Mouse (Mus musculus) layer of hippocampus, adult 8-10 months (tissue): ENCODE measurements at regions not wholly inside any gene's neighbourhood (a gene's known extent, or its start where the extent isn't known, plus 50 kb on each side); places are given as distances from the start of the nearest gene placed in this dataset.
"Not testable (repeated sequence)": the region's sequence is repeated elsewhere in the genome, so short reads cannot be mapped to it uniquely, and the experiment has no call there.

Source experiments
- DNase-seq, 2 experiments: peaks; one replicate each; pipeline ENCODE4 v3.0.0; 2022; ENCODE audit warnings: low spot score in 2 of 2

DNA sequence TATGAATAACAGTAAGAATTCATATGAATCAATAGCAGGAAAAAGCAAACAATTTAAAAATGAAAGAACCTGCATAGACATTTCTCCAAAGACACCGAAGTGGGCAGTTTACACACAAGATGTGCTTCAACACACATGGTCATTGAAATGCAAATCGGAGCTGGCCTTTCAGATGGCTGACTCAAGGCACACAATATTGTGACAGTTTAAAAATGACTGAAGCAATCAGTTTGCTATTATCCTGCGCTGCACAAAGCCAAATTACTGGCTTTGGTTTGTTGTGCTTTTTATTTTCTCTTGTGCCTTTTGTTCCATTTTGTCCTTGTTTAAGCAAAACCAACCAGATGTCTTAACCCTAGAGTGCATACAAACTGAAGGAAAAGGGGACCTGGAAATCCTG lies 449.4 kb downstream of the Cbln4 start:
- DNase-seq, result no peak

DNA sequence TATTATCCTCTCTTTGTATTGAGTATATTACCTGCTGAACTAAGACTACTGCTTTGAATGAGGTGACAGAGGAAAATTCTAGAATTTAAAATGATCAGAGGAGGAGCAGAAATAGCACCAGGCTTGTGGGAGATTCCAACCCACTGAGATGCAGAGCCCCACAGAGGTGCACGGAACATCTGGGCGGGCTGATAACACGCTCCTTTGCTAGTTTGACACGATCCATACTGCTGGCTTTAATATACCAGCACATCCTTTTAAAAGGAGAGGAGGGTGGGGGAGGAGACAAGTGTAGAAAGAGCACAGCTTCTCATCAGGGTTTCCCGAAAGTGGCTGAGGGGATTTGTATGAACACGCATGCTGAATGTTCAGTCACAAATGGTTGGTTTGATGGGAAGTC lies 451.0 kb downstream of the Cbln4 start:
- no peak for DNase-seq

DNA sequence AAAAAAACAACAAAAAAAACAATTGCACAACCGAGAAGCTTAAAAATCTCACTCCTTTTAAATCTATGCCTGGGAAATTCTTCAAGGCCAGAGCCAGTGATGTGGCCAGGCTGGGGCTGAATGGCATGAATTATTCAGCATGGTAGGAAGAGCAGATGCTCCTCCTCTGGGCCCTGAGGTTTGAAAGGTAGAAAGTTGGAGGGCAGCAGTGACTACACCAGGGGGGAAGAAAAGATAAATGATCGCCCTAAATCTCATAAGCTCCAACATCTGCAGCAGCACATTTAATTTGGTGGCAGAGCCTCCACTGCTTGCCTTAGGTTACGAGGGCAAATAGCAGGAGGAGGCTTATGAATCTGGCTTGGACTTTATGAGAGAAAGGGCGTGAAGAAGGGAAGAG lies 455.1 kb downstream of the Cbln4 start:
- DNase-seq, result no peak

DNA sequence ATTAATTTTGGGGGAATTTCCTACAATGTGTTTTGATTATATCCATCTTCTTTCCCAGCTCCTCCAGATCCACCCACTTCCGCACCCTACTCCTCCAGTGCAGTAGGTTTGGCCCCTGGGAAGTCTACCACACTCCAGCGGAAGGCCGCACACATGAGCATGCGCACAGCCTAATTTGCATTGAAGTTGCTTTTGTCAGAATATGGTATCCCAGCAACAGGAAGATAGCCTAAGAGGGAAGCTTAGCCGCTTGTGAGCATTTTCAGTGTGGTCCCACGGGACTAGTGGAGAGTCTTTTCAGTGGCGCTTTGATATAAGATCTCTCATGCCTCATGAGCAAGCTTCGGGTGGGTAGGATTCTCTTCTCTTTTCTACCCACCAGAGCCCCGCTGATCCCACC lies 455.6 kb downstream of the Cbln4 start:
- DNase-seq, result peak in 1 of 2 experiments; percentile 18

DNA sequence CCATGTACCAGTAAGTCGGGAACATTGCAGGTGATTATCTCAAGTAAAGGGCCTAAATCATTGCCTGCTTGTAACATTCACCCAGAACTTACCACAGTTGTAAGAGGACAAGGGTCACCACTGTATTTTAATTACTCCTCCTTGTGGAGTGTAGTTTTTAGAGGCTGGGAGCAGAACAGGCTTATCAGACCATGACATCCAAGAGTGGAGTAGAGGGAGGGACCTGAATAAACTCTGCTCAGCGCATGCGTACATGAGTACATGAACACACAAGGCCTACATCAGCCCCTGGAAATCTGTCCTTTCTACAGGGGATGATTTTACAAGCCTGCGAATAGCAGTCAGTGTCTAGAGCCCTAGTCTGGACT lies 456.4 kb downstream of the Cbln4 start:
- no peak for DNase-seq

DNA sequence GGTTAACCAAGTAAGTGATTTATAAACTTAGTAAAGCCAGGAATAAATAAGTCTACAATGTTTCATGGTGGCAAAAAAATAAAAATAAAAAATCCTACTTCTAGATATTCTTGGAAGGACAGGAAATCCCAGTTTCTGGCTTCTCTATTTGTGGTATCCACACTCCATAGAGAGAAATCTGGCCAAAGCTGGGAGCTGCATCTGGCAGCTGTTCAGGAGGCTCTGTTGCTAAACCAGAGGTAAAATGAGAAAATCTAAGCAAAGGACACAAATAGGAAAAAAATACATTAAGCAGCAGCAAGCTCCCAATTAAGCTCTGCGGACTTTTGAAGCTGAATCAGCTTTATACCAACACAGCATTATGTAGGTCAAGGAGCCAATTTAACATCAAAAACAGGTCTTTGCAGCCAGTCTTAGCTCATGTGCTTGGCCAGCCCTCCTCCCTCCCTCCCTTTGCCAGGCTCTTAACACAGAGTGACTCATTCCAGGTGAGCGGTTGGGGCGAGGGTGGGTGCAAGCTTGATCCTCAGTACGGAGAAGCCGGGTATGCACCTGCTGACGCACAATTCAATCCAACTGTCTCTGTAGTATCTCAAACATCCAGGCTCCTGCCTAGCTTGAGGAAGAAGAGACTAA lies 456.9 kb downstream of the Cbln4 start:
- DNase-seq, result peak in 1 of 2 experiments; percentile 7

DNA sequence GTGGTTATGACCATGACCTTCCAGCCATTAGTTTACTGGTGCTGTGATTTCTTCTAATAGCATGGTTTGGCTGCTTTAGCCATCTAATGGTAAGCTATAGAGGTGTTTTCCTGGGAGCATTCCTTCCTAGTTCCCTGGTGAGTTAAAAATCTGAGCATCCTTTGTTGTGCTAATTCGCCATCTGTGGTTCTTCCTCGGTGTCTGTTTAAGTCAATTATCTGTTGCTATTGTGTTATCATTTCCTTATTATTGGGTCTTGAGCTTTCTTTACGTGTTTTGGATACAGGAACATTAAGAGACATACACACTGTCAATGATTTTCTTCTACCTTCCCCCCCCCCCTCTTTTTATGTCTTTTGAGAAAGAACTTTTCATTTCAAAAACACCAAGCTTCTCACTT lies 468.9 kb downstream of the Cbln4 start:
- DNase-seq, result no peak

DNA sequence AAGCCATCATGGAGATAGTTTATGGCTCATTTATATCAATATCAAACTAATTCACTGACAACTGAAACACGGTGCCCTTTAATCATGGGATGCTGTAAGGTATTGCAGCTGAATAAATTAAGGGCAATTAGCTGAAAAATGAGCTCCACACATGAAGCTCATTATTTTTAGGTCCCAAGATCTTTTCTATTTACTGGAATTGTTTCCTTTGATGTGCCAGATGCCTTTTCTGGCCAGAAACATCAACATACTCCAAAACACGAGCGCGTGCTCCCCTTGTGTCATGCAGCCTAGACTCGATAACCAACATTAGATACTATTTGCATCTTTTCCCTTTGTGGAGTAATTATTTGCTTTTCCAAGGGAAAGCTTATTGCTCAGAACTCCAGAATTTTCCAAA lies 480.6 kb downstream of the Cbln4 start:
- no peak for DNase-seq

DNA sequence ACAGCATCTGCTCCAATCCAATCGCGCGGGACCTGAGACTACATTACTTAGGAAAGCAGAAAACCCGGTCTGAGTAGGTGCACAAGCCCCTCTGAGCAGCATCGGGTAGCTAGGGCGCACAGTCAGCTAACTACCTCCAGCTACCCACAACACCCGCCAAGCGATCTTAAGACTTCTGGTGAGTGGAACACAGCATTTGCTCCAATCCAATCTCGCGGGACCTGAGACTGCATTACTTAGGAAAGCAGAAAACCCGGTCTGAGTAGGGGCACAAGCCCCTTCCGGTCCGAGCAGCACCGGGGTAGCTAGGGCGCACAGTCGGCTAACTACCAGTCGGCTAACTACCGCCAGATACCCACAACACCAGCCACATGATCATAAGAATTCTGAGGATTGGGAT lies 500.5 kb downstream of the Cbln4 start:
- not testable (repeated sequence) for DNase-seq

DNA sequence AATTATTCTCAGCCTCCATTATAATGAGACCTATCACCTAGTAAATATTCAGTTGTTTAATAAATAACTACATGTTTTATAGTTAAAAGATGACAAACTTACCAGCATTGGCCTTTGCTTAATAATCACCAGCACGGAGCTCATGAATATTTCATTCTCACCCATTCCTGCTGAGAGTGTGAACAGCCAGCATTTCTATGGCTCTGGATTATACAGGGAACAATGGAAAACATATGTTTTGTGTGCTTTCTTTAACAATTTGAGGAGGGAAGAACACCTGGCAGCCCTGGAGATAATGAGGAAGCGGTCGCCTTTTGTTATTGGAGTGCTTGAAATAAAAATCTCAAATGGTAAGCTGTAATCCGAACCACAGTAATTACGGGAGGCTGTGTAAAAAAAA lies 528.4 kb downstream of the Cbln4 start:
- no peak for DNase-seq

DNA sequence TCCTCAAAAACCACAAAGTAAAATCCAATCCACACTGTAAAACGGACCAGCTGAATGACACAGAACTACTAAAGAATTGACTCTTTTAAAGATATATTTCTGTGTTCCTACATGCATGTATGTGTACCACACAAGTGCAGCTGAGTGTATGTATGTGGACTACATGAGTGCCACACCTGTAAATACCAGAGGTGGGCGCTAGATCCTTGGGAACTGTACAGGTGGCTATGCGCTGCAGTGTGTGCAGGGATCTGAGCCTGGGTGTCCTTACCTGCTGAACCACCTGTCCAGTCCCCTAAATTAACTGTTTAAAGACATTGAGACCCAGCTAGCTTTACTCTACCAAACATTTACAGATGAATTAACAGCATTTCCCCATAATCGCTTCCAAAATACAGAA lies 546.6 kb downstream of the Cbln4 start:
- no peak for DNase-seq

DNA sequence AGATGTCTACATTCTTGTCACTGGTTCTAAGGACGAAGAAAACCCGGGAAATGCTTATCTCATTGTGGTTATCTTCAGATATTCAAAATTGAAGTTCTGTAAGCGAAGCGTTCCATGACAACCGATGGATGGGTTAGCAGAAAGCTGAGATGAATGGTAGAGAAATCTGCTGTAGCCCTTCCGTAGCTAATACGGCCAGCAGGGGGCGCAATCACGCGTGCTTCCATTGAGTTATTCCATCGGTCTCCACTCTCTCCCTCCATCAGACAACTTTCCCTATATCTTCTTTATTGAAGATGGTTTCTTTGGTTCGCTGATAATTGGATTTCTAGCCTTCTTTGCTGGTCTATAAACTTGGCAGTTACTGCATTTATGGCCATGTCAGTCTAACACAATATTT lies 549.5 kb downstream of the Cbln4 start:
- peak; percentile 8 to 63 for DNase-seq

DNA sequence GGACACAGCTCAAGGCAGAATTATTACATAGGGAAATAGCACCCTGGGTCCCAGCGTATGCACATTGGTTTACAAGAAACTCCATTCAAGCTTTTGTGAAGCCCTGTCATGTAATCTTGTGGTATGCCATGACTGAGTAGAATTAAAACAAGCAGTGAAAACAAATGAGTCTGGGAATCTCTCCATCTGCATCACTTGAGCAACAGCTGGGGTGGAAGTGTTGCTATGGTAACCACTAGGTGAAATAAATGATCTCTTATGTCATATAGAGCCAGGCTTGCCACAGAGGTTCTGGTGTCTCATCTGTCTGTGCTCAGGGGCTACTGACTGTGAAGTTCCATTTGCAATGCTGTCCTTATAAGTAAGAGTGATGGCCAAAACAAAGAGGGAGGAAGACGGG lies 556.0 kb downstream of the Cbln4 start:
- peak; percentile 11 to 35 for DNase-seq

DNA sequence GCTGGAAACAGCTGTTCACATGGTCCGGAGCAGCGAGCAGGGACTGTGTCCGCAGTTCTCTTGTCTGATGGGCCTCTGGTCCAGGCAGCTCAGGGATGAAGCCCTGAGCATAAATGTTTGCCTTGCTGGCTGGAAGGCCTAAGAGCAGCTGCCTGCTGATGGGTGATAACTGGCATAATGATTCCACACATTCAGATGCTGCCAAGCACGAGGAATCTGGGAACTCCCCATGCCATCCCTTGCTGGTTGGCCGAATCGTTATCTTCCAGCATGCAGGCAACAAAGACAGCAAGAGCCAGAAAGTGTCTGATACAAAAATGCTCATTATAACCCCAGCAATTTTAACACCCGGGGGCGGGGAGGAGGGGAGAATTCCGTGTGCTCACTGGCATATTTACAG lies 590.0 kb downstream of the Cbln4 start:
- peak in 1 of 2 experiments; percentile 2 for DNase-seq

DNA sequence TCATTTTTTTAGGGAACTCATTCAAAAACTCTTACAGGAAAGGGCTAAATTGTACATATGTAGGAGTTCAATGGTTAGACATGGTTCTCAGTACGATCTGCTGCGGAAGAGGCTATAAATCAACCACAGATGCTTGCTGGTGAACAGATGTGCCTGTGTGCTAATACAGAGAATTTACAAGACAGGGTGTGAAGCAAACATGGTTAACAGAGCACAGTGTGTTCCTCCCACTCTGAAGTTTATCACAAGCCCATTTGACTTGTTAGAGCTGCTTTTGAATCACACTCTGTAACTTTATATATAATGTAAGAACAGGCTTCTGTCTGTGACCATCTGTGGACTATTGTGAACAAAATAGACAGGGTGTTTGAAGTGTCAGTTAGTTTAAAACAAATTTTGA lies 637.2 kb downstream of the Cbln4 start:
- DNase-seq, result no peak

DNA sequence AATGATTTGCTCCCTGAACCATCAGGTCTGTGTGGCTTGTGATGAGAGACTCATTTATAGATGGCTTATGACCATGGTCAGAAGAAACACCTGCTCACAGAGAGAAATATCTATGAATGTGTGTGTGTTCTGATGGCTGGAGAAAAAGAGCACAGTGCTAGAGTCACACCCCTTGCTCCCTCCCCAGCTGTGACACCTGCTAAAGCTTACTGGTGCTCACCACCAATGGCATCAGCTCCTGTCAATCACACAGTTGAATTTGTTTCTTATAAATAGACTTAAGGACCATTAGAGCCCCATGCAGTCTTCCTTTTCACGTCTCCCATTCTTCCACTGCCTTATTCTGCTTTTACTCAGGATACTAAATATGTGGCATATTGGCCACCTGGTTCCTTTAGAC lies 654.3 kb downstream of the Cbln4 start:
- DNase-seq, result no peak

DNA sequence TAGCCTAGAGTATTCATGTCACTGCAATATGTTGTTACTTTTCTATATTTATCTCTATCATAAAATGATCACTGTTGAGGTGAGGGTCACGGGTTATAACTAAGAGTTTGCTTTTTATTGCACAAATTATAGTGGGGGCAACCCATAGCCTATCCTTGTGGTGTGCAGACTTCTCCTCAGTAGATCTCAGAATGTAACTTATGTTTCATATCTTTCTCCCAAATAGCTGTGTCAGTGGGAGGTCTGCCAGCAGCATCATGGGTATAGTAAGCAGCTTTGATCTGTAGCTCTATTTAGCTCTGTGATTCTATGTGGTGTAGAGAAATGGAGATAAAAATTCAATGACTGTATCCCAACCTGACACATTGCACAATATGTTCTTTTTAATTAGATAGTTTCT lies 641.9 kb downstream of the Dok5 start:
- DNase-seq, result no peak

DNA sequence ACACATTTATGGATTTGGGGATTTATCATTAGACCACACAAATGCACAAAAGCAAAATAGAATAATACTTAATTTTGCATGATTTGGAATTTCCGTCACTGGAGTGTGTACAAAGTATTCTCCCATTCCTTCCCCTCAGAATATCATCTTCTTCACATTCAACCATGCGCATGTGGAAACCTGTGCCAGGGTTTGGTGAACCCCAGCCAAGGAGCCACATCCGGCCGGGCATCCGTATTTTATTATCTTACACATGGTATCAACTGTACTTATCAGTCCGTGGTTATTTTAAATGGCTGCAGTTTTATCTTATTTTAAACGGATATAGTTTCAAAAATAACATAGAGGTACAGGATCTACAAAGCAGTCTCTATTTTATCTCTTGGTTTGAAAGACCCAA lies 641.4 kb downstream of the Dok5 start:
- no peak for DNase-seq

DNA sequence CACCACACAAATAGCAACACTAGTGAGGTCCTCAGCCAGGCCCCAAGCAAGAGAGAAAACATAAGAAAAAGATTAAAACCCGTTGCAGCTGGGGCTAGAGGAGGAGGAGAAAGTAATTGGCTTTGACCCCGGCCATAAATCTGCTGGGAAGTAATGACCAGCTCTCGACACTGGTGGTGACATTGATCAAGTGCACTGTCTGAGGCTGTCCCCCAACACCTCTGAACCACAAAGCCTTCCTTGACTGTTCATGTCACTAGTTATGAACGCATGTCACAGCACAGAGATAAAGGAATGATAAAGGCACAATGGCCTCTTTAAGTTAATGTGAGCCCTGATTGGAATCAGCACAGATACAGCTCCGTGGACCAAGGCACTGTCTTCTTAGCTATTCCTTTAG lies 640.1 kb downstream of the Dok5 start:
- DNase-seq, result no peak

DNA sequence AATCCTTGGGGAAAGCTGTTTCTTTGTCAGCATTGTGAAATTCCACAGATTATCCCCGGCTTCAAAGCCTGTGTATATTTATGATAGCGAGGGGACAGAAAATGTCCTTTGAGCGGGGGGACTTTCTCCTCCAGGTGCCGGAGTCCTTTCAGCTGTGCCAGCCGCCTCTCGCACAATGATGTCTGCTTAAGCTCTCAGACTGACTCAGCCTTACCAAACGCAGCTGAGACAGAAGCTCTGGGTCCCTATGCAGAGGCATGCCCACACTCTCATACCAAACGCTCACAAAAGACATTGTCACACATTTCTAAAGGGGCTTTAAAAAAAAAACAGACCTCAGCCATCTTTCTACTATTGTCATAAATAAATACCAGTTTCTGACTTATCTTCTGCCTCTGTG lies 633.9 kb downstream of the Dok5 start:
- no peak for DNase-seq

DNA sequence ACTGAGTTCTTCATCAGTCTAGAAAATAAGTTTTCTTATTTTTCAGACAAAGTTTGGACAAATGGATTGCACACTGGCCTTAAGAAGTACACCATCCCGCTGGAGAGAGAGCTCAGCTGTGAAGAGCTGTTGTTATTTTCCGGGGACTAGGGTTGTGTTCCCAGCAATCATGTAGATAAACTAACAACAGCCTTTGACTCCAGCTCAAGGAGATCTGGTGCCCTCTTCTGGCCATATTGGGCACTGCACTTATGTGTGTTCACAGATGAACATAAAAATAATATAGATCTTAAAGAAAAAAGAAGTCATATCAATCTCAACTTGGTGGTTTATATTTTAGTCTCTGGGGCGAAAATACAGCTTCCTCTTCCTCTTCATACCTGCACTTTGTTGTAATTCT lies 633.0 kb downstream of the Dok5 start:
- no peak for DNase-seq

DNA sequence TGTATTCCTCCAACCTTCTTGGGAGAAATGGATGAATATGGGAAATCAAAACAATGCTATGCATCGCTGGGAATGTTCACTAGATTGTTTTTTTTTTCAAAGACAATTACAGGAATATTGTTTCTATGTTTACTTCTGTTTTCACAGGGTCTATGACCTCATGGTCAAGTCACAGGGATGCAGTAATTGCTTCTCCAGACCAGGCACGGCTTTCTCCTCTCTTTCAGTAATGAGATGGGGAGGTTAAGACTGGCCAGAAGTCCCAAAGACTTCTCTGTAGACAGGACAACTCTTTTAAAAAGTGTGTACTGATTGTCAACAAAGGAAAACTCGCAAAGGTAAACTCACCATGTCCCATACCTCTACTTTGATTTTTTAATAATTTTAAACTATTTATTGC lies 631.8 kb downstream of the Dok5 start:
- no peak for DNase-seq

DNA sequence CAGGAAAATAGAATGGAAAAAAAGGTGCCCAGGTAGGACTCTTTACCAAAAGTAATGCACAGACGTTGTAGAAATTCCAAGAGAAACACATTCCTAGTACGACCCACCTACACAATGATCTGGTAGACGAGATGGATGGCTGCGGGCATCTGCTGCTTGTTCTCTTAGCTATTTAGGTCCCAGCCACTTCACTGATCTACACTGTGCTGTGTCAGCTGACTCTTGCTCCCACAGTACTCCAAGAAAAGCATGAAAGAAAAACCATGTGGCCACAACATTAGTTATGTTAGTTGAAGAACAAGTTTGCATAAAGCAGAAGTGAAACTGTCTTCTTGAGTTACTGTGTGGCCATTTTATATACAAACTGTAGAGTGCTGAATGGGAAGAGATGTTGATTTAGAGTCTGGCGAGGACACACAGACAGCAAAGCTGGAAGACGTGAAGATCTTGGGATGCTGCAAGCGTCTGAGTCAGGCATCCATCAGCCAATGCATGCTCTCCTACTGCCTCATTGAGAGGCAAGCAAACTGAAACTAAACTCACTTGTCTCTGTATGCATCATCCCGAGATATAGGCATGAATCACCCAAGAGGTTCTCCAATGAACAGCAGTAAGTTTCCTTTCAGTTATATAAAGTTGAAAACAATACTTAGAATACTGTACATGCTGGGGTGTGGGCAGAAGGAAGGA lies 626.6 kb downstream of the Dok5 start:
- no peak for DNase-seq

DNA sequence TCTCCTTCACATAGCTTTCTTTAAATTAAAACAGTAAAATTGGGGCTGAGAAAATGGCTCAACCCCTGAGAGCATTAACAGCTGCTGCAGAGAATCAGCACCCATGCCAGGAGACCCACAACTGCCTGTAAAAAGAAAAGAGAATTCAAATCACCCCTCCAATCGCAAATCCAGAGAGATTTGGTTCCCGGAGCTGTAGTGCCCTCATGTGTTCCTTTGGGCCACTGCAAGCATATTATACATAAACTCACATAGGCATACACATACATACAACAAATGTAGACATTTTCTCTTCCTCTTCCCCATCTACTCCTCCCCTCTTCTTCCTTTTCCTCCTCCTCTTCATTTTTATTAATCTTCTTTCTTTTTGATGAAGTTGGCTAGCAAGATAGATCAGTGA lies 616.5 kb downstream of the Dok5 start:
- DNase-seq, result no peak
